Mouse (Mus musculus) liver, embryonic 14 days (tissue): ENCODE data around the gene Gm44579. TPM values are rescaled to one million over a fixed set of nuclear protein-coding genes. Genes with fewer than 3 reads are reported as not detected.

Experiments
- polyA plus RNA-seq: library from polyadenylated mRNA; depleted of rRNA; stranded (reverse); fragments of >200 nt; gene quantifications from 2 replicates; pipeline ENCODE4 v1.2.3, GENCODE M21; 2012; rRNA removed

Gm44579 gene
- not detected in 2 replicates for polyA plus RNA-seq

DNA sequence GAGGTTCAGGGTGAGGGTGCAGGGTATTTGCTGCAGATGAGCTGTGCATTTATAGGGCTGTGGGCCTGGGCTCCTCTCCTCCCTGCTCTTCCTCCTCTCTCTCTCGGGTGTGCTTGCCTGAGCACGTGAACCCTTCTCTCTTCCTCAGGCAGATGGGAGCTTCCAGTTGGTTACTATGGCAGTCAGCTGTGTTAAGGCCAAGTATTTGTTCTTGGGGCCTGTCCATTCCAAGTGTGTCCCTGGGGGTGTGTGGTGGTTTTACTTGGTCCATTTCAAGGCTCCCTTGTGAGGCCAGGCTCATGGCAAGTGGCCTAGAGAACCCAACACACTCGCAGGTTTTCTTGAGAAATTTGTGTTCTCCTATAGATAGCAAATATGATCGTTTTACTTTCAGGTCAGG lies at the start of gene Gm44579, which contains the start of gene Olfr287:
Gene Gm44579 (minus strand): TSS at position 101 of the 400 bp plus-strand sequence.
Gene Olfr287 (minus strand): TSS at position 180 of the 400 bp plus-strand sequence.

DNA sequence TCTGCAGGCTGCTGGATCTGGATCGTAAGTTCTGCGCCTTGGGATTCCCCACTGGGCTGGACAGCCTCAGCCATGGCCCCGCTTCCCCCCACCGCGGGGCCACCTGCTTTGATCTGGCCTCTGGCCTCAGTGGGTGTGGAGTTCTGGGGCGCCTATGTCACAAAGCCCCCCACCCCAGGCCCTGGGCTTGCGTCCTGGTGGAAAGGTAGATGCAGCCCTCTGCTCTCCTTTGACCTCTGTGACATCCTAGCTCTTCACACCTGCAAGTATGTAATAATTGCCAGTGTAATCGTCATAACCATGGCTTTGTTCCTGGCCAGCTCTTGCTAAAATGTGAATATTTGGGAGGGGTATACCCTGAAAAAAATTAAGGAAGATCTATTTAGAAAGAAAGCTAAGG lies 36.4 kb upstream of the Gm44579 start, which contains the start of gene H1fnt:
Gene H1fnt (minus strand): TSS at position 101 of the 400 bp plus-strand sequence.

DNA sequence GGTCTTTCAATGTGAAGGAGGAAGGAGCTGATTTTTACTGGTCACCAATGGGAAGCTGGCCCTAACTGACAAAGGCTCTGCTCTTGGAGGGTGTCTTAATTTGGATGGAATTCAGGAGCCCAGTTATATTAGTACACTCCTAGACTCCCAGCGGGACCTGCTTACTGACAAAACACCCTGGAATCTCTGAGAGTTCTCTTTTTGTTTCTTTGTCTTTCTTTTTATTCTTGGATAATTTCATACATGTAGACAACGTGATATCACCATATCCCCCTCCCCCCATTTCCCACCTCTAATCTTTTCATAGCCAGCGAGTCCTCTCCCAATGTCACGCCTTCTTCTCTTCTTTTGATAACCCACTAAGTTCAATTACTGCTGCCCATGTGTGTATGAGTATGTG lies 13.6 kb upstream of the Gm44579 start, which contains the start of gene Olfr286:
Gene Olfr286 (minus strand): TSS at position 101 of the 400 bp plus-strand sequence.

DNA sequence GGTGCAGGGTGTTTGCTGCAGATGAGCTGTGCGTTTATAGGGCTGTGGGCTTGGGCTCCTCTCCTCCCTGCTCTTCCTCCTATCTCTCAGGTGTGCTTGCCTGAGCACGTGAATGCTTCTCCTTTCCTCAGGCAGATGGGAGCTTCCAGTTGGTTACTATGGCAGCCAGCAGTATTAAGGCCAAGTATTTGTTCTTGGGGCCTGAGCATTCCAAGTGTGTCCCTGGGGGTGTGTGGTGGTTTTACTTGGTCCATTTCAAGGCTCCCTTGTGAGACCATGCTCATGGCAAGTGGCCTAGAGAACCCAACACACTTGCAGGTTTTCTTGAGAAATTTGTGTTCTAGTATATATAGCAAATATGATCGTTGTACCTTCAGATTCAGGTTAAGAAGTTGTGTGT lies 25.3 kb downstream of the Gm44579 start, which contains the start of gene Olfr288:
Gene Olfr288 (minus strand): TSS at position 101 of the 400 bp plus-strand sequence.

DNA sequence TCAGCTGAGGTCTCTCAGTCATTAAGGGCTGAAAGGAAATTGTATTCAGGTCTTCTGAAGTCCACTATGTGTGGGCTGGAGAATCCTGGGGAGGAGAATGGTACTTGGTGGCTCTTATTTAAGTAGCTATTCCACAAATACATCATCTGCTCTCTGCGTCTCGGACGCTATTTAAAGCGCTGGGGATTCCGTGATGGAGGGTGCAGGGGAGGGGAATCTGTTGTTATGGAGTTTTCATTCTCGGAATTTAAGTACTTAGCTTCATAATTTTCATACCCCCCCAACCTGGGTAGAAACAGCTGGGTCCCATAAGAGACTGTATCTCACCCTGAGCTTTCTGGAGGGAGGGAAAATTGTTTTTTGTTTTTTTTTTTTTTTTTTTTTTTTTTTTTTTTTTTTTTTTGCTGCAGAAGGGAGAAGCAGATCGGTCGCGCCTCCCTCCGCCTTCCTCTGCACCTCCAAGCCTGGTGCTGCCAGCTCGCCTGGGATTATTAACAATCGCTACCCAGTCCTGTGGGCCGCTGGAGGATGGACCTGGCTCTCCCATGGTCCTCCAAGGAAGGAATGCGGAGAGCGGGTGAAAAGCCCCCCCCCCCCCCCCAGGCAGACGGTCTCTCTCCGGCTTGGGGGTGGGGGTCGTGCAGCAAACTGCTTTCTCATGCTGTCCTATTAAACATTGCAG lies 53.7 kb downstream of the Gm44579 start, which contains the start of gene Ccdc184:
Gene Ccdc184 (plus strand): TSS at position 196 of the 682 bp plus-strand sequence.

DNA sequence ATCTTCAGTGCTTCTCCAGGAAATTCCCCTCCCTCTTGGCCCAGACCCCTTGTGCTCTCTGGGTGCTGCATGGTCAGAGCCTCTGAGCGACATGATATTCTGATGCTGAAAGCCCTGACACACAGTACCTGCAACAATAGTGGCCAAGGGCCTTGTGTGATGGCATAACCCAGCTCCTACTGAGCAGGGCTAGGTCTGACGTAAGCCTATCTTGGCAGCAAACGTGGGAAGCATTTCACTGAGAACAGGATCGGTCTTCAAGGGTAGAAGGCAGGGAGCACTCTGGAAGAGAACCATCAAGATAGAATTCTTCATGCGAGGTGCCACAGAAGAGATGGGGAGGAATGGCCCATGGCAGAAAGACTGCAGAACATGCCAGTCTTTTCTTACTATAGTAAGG lies 55.3 kb downstream of the Gm44579 start, which contains the start of gene Asb8:
Gene Asb8 (minus strand): TSS at position 101 of the 400 bp plus-strand sequence.

Other genes starting within 250 kb of the Gm44579 start
- gene Col2a1, start 216.3 kb downstream of the Gm44579 start, polyA plus RNA-seq = 0.08 and 0.26 TPM in 2 replicates
- 22.1 and 23.5 TPM in 2 replicates for gene Pfkm, start 128.4 kb downstream of the Gm44579 start, polyA plus RNA-seq
- gene Senp1, start 127.2 kb downstream of the Gm44579 start, polyA plus RNA-seq = 10.4 and 11.8 TPM in 2 replicates
- gene Asb8, start 55.4 kb downstream of the Gm44579 start, polyA plus RNA-seq = 13.8 and 16.2 TPM in 2 replicates
- not detected in 2 replicates for gene Ccdc184, start 53.8 kb downstream of the Gm44579 start, polyA plus RNA-seq
- not detected in 2 replicates for gene Olfr288, start 25.4 kb downstream of the Gm44579 start, polyA plus RNA-seq
- gene Olfr287, start 79 bp upstream of the Gm44579 start, polyA plus RNA-seq = not detected in 2 replicates
- not detected in 2 replicates for gene Olfr286, start 13.5 kb upstream of the Gm44579 start, polyA plus RNA-seq
- not detected in 2 replicates for gene H1fnt, start 36.3 kb upstream of the Gm44579 start, polyA plus RNA-seq
- gene Zfp641, start 75.2 kb upstream of the Gm44579 start, polyA plus RNA-seq = 0.09 and 0.12 TPM in 2 replicates
- not detected in 2 replicates for gene Olfr285, start 96.4 kb upstream of the Gm44579 start, polyA plus RNA-seq
- not detected in 2 replicates for gene Olfr284, start 120.0 kb upstream of the Gm44579 start, polyA plus RNA-seq
- not detected in 2 replicates for gene Olfr283, start 160.0 kb upstream of the Gm44579 start, polyA plus RNA-seq
- gene Olfr282, start 210.2 kb upstream of the Gm44579 start, polyA plus RNA-seq = not detected in 2 replicates
- not detected in 2 replicates for gene Olfr281, start 231.6 kb upstream of the Gm44579 start, polyA plus RNA-seq
- gene OR5BS1P, start 248.9 kb upstream of the Gm44579 start, polyA plus RNA-seq = not detected in 2 replicates